Mouse (Mus musculus) left cerebral cortex, postnatal 10 days (tissue): ENCODE measurements around the gene Fblim1. TPM values are rescaled to one million over a fixed set of nuclear protein-coding genes. Genes with fewer than 3 reads are reported as not detected.

Experiments used
- DNase-seq, 2 experiments: peaks; one replicate each; pipeline ENCODE4 v3.0.0; 2021 to 2022; ENCODE audit warnings: low spot score in 2 of 2, mixed read lengths in 1 of 2; ENCODE audit errors: extremely low spot score in 1 of 2
- intact Hi-C: fragments of 180-260 bp; cut with DNase I; formaldehyde crosslinking; loops from one replicate; pipeline ENCODE4 v1.15.1; 2025
- total RNA-seq, 2 experiments: library from RNA; stranded (reverse); gene quantifications; 2 replicates each; pipeline ENCODE4 v1.2.3; 2021

The Fblim1 gene
- total RNA-seq, 2 experiments from 2014 or later: 4.4 to 6.0 TPM

- DNase-seq: no peak
- intact Hi-C loops: loop anchor here (10.0 kb wide), 1 partner anchor 216 kb away; the partner anchor contains the start of gene Ctrc
These were observed 22.8 kb upstream of the Fblim1 start for GRCm38 (mm10) chr4:141628661-141629060.

- no peak for DNase-seq
- intact Hi-C loops: loop anchor here (10.0 kb wide), 1 partner anchor 217 kb away; the partner anchor contains the start of gene Ctrc
These were observed 21.6 kb upstream of the Fblim1 start for GRCm38 (mm10) chr4:141627502-141627901.

- no peak for DNase-seq
- intact Hi-C loops: loop anchor here (10.0 kb wide), 1 partner anchor 219 kb away; the partner anchor contains the start of gene Ctrc
These were observed 20.1 kb upstream of the Fblim1 start for GRCm38 (mm10) chr4:141625774-141626550.

- intact Hi-C loops: loop anchor here (10.0 kb wide), 1 partner anchor 220 kb away; the partner anchor contains the start of gene Ctrc
- DNase-seq: peak in 1 of 2 experiments; percentile 54
These were observed 19.3 kb upstream of the Fblim1 start for GRCm38 (mm10) chr4:141624983-141625773.

- no peak for DNase-seq
- intact Hi-C loops: loop anchor here (10.0 kb wide), 1 partner anchor 221 kb away; the partner anchor contains the start of gene Ctrc
These were observed 18.2 kb upstream of the Fblim1 start for GRCm38 (mm10) chr4:141624134-141624533.

- DNase-seq: peak; percentile 32 to 77
- intact Hi-C loops: loop anchor here (10.0 kb wide), 1 partner anchor 221 kb away; the partner anchor contains the start of gene Ctrc
These were observed 17.8 kb upstream of the Fblim1 start, which contains the start of gene Slc25a34 for GRCm38 (mm10) chr4:141623666-141624065. Gene Slc25a34 (minus strand): TSS chr4:141623821.

GRCm38 (mm10) chr4:141623037-141623436 lies 17.1 kb upstream of the Fblim1 start:
- intact Hi-C loops: loop anchor here (10.0 kb wide), 1 partner anchor 222 kb away; the partner anchor contains the start of gene Ctrc
- DNase-seq: no peak

- intact Hi-C loops: loop anchor here (10.0 kb wide), 1 partner anchor 222 kb away; the partner anchor contains the start of gene Ctrc
These were observed 16.7 kb upstream of the Fblim1 start for GRCm38 (mm10) chr4:141622580-141622979.

GRCm38 (mm10) chr4:141622091-141622490 lies 16.2 kb upstream of the Fblim1 start:
- intact Hi-C loops: loop anchor here (10.0 kb wide), 1 partner anchor 223 kb away; the partner anchor contains the start of gene Ctrc
- no peak for DNase-seq

More at GRCm38 (mm10) chr4:141622580-141622979, 16.7 kb upstream of the Fblim1 start:
- DNase-seq: no peak

- intact Hi-C loops: loop anchor here (10.0 kb wide), 1 partner anchor 224 kb away; the partner anchor contains the start of gene Ctrc
- DNase-seq: no peak
These were observed 15.4 kb upstream of the Fblim1 start for GRCm38 (mm10) chr4:141621297-141621696.

GRCm38 (mm10) chr4:141619299-141619883 lies 13.5 kb upstream of the Fblim1 start:
- intact Hi-C loops: loop anchor here (5.0 kb wide), 1 partner anchor 53 kb away; no protein-coding TSS in a partner anchor
- peak in 1 of 2 experiments; percentile 12 for DNase-seq

- intact Hi-C loops: loop anchor here (5.0 kb wide), 1 partner anchor 54 kb away; no protein-coding TSS in a partner anchor
- peak in 1 of 2 experiments; percentile 71 for DNase-seq
These were observed 12.8 kb upstream of the Fblim1 start, which contains the start of gene Tmem82 for GRCm38 (mm10) chr4:141618565-141619243. Gene Tmem82 (minus strand): TSS chr4:141618633.

GRCm38 (mm10) chr4:141617863-141618564 lies 12.1 kb upstream of the Fblim1 start:
- intact Hi-C loops: loop anchor here (5.0 kb wide), 1 partner anchor 54 kb away; no protein-coding TSS in a partner anchor

GRCm38 (mm10) chr4:141617299-141617698 lies 11.4 kb upstream of the Fblim1 start:
- intact Hi-C loops: loop anchor here (5.0 kb wide), 1 partner anchor 55 kb away; no protein-coding TSS in a partner anchor
- DNase-seq: peak; percentile 31 to 85

More at GRCm38 (mm10) chr4:141617863-141618564, 12.1 kb upstream of the Fblim1 start:
- peak in 1 of 2 experiments; percentile 42 for DNase-seq

- intact Hi-C loops: loop anchor here (5.0 kb wide), 1 partner anchor 55 kb away; no protein-coding TSS in a partner anchor
These were observed 10.9 kb upstream of the Fblim1 start for GRCm38 (mm10) chr4:141616811-141617210.

GRCm38 (mm10) chr4:141614946-141615345 lies 9.1 kb upstream of the Fblim1 start:
- peak in 1 of 2 experiments; percentile 27 for DNase-seq
- intact Hi-C loops: loop anchor here (5.0 kb wide), 1 partner anchor 57 kb away; no protein-coding TSS in a partner anchor

More at GRCm38 (mm10) chr4:141616811-141617210, 10.9 kb upstream of the Fblim1 start:
- DNase-seq: peak in 1 of 2 experiments; percentile 15

GRCm38 (mm10) chr4:141609538-141609937 lies 3.6 kb upstream of the Fblim1 start:
- intact Hi-C loops: no loop called here
- DNase-seq: peak in 1 of 2 experiments; percentile 62
